Mouse (Mus musculus) E14TG2a.4 (cell line): Measurements from ENCODE around the gene Trp53rkb.

Experiments
- CTCF ChIP-seq: conservative IDR thresholded peaks from 2 replicates; pipeline ENCODE4 v1.5.1; 2014; ENCODE audit warnings: low read length
- NANOG ChIP-seq: IDR thresholded peaks from 2 replicates; pipeline ENCODE4 v1.6.1; 2014; ENCODE audit warnings: borderline replicate concordance, low read length, mixed read lengths
- POU5F1 ChIP-seq: IDR thresholded peaks from 2 replicates; pipeline ENCODE4 v1.6.1; 2014; ENCODE audit warnings: low read length, borderline replicate concordance

GRCm38 (mm10) chr2:166824998-166825397, 32.7 kb downstream of the Trp53rkb start:
- TF ChIP-seq CTCF (no peak), POU5F1 (no peak), NANOG (no peak)
